Mouse (Mus musculus) embryonic fibroblast, embryonic 13.5 days (primary cell): ENCODE data around the gene Pde4d. TPM values are rescaled to one million over a fixed set of nuclear protein-coding genes. Genes with fewer than 3 reads are reported as not detected.

Source experiments
- H3K27ac ChIP-seq: 2 replicates; pipeline ENCODE4 v1.5.1; 2012; ENCODE audit warnings: low read length, control low read depth, inconsistent platforms; ENCODE audit not compliant: insufficient read depth
- H3K4me1 ChIP-seq: 2 replicates; pipeline ENCODE4 v1.6.1; 2011; ENCODE audit warnings: low read length; ENCODE audit not compliant: control insufficient read depth, insufficient read depth
- H3K4me3 ChIP-seq: 2 replicates; pipeline ENCODE4 v1.5.1; 2011; ENCODE audit warnings: mild to moderate bottlenecking, control low read depth, low read length; ENCODE audit not compliant: insufficient read depth
- CTCF ChIP-seq: IDR thresholded peaks from 2 replicates; pipeline ENCODE4 v1.5.1; 2011; ENCODE audit warnings: mild to moderate bottlenecking, control low read depth, low read length, moderate library complexity, borderline replicate concordance; ENCODE audit not compliant: insufficient read depth
- POLR2A ChIP-seq: IDR thresholded peaks from 2 replicates; pipeline ENCODE4 v1.6.1; 2011; ENCODE audit warnings: low read depth, mild to moderate bottlenecking, control low read depth, low read length, moderate library complexity
- polyA plus RNA-seq: library from polyadenylated mRNA; stranded (reverse); fragments of >200 nt; gene quantifications from 2 replicates; pipeline ENCODE4 v1.2.4, GENCODE M21; 2011; ENCODE audit warnings: low read depth; ENCODE audit not compliant: missing spikeins, insufficient read length

Gene Pde4d
- polyA plus RNA-seq, 1 experiment = 26.9 TPM

DNA sequence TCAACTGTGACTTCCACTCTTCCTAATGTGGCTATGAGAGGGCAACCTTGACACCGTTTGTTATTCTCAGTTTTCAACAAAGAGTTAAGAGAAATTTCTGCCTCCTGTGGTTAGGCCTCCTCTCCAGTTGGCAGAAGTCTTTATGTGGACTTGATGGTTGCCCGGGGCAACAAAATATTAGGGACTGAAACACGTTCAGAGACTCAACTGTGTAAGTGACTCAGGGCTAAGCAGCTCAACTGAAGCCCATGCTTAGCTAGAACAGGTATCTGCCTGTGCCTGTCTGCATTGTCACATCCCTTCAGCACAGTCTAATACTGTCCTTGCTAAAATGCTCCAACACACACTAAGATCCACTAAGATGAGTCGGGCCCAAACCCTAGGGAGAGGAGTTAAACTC, 1339.4 kb downstream of the Pde4d start:
- no peak for TF ChIP-seq POLR2A
- no peak for TF ChIP-seq CTCF
- H3K4me3 ChIP-seq = no peak overlapping the region
- no peak overlapping the region for H3K27ac ChIP-seq
- peaks cover 2% of the 10 kb centered on the region; the same call in 1 of the 2 replicates for H3K4me1 ChIP-seq

- Histone ChIP-seq H3K27ac (no peak overlapping the region), H3K4me1 (peaks cover 2% of the 10 kb centered on the region; the same call in 1 of the 2 replicates), H3K4me3 (no peak overlapping the region)
- no peak for TF ChIP-seq POLR2A
- TF ChIP-seq CTCF = no peak
Observed at GRCm38 (mm10) chr13:109790045-109790715, 1340.4 kb downstream of the Pde4d start.

DNA sequence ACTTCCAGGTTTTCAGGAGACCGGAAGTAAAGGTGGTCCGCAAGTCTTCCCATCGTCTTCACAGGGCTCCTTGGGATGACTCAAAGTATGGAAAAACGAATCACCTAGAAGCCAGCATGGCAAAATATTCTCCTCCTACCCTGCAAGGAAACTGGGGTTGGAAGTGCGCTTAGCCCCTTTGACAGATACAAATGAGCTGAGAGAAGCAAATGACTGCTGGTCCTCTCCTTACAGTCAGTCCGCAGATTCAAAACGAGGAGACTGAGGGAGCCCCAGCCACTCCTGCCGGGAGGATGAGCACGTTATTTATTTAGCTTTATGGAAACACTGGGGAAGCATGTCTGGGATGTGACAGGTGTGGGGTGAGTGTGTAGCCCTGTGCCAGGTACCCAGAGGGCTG, 1344.2 kb downstream of the Pde4d start:
- Histone ChIP-seq H3K4me3 (no peak overlapping the region), H3K4me1 (peaks cover 2% of the 10 kb centered on the region; the same call in 1 of the 2 replicates), H3K27ac (no peak overlapping the region)
- no peak for TF ChIP-seq CTCF
- no peak for TF ChIP-seq POLR2A

- TF ChIP-seq POLR2A (no peak), CTCF (no peak)
- Histone ChIP-seq H3K4me1 (peaks cover 3% of the 10 kb centered on the region), H3K27ac (no peak overlapping the region), H3K4me3 (no peak overlapping the region)
Observed at GRCm38 (mm10) chr13:109798651-109799050, 1348.9 kb downstream of the Pde4d start.

DNA sequence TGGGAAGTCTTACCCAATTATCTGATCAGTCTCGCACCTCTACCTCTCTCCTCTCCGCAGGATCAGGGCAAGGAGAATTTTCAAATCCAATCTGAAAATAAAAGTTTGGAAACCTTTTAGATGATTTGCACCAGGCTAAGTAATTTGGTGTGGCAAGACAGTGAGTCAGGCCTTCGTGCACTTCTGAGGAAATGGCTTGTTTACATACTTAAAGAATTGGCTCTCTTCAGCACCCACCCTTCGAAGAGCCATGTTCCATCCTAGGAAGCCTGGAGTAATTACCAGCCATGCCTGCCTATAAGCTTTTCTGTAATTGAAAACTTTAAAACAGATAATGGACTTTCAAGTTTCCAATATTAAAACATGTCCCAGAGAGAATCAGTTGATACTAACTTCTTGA, 1352.5 kb downstream of the Pde4d start:
- Histone ChIP-seq H3K4me3 (no peak overlapping the region), H3K27ac (peak overlapping the region; percentile 26; the same call in 1 of the 2 replicates), H3K4me1 (peaks cover 3% of the 10 kb centered on the region)
- TF ChIP-seq POLR2A = no peak
- TF ChIP-seq CTCF = no peak

- TF ChIP-seq CTCF = no peak
- TF ChIP-seq POLR2A = no peak
- Histone ChIP-seq H3K4me3 (no peak overlapping the region), H3K4me1 (peaks cover 3% of the 10 kb centered on the region)
Observed at GRCm38 (mm10) chr13:109806193-109806966, 1356.6 kb downstream of the Pde4d start.

GRCm38 (mm10) chr13:109807036-109807435, 1357.3 kb downstream of the Pde4d start:
- H3K4me1 ChIP-seq = peaks cover 2% of the 10 kb centered on the region
- TF ChIP-seq POLR2A (no peak), CTCF (no peak)
- no peak overlapping the region for H3K27ac ChIP-seq
- no peak overlapping the region for H3K4me3 ChIP-seq

More at GRCm38 (mm10) chr13:109806193-109806966, 1356.6 kb downstream of the Pde4d start:
- H3K27ac ChIP-seq = no peak overlapping the region

DNA sequence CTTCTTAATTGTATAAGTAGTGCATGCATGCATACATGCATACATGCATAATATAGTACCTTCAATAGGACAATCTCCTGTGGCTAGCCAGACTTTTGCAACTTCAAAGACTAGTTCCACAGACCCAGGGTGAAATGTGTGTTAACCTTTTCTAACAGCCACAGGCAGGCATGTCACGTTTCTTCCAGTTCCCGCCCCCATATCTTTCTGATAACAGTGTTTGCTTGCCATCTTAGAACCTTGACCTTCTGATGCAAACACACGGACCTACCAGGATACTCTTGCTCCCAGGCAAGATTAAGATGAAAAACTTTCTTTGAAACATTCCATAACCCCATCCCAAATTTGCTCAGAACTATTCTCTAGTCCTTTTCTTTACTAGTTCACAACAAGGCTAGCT, 1357.7 kb downstream of the Pde4d start:
- Histone ChIP-seq H3K4me1 (no peaks in the 10 kb centered on the region), H3K27ac (no peak overlapping the region), H3K4me3 (no peak overlapping the region)
- TF ChIP-seq POLR2A (no peak), CTCF (no peak)

DNA sequence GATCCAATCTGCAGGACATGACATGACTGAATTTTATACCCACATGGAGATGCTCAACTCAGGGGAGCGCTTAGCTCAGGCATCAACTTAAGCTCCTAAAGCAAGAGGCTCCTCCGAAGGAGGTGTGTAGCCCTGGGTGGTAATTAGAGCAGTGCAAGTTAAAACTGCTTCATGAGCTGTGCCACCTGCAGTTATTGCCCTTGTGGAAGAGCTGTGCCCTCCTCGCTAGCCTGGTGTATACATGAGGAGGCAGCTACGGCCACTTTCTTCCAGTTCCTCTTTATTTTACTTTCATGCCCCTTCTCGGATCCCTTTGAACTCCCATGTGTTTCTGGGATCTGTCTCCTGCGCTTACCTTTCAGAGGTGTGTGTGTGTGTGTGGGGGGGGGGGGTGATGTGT, 1358.3 kb downstream of the Pde4d start:
- no peaks in the 10 kb centered on the region for H3K4me1 ChIP-seq
- no peak for TF ChIP-seq CTCF
- TF ChIP-seq POLR2A = no peak
- no peak overlapping the region for H3K4me3 ChIP-seq
- H3K27ac ChIP-seq = no peak overlapping the region

DNA sequence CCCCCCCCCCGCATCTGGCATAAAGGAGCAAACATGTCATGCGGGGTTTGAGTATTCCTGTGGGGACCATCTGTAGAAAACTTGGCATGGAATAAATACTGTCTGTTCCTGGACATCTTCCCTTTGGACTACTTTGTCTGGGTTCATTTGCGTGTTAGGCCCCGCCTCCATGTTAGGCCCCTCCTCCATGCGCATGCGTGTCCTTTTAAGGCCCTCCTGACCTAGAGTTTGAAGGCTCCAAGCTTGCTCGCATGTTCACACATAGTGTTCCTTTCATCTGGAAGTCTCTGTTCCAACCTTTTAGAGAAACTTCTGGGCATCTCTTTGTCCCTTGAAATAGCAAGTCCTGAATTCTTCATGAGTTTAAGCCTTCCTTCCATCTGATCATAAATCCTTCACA, 1359.2 kb downstream of the Pde4d start:
- no peak overlapping the region for H3K4me3 ChIP-seq
- no peak for TF ChIP-seq CTCF
- no peak for TF ChIP-seq POLR2A
- H3K4me1 ChIP-seq = no peaks in the 10 kb centered on the region
- H3K27ac ChIP-seq = no peak overlapping the region
